Mouse (Mus musculus) spleen, adult 2 months (tissue): Measurements from ENCODE around the gene Ifnlr1. TPM values are rescaled to one million over a fixed set of nuclear protein-coding genes. Genes with fewer than 3 reads are reported as not detected.

Experiments used
- DNase-seq, 2 experiments: peaks; one replicate each; pipeline versions ENCODE4 v3.0.0 to v3.0.0-alpha.2; 2012 to 2021; ENCODE audit warnings: low spot score in 2 of 2, low read depth in 1 of 2
- H3K27ac ChIP-seq: fragments of 200-500 bp; 2 replicates; pipeline ENCODE4 v1.5.1; 2012; ENCODE audit warnings: low read length, inconsistent platforms; ENCODE audit not compliant: insufficient read depth
- H3K27me3 ChIP-seq: fragments of 200-500 bp; 2 replicates; pipeline ENCODE4 v1.6.1; 2012; ENCODE audit warnings: mild to moderate bottlenecking, moderate library complexity, low read length, inconsistent platforms; ENCODE audit not compliant: control insufficient read depth, insufficient read depth
- H3K36me3 ChIP-seq: fragments of 200-500 bp; 2 replicates; pipeline ENCODE4 v1.6.1; 2012; ENCODE audit warnings: mild to moderate bottlenecking, low read length, inconsistent platforms; ENCODE audit not compliant: control insufficient read depth, insufficient read depth
- H3K4me1 ChIP-seq: fragments of 200-500 bp; 2 replicates; pipeline ENCODE4 v1.6.1; 2011; ENCODE audit warnings: inconsistent platforms; ENCODE audit not compliant: control insufficient read depth, insufficient read depth, insufficient read length
- H3K4me3 ChIP-seq: fragments of 200-500 bp; 2 replicates; pipeline ENCODE4 v1.5.1; 2011; ENCODE audit warnings: mild to moderate bottlenecking, inconsistent platforms; ENCODE audit not compliant: insufficient read depth, insufficient read length; ENCODE audit errors: extremely low read depth
- CTCF ChIP-seq: fragments of 200-500 bp; IDR thresholded peaks from 2 replicates; pipeline ENCODE4 v1.5.1; 2011; ENCODE audit warnings: mild to moderate bottlenecking, inconsistent platforms; ENCODE audit not compliant: insufficient read depth, insufficient read length, insufficient replicate concordance; ENCODE audit errors: extremely low read depth
- POLR2A ChIP-seq: fragments of 200-500 bp; IDR thresholded peaks from 2 replicates; pipeline ENCODE4 v1.6.1; 2011; ENCODE audit warnings: low read depth, low read length, inconsistent platforms
- WGBS: fragments of 180-500 bp; shearing (Covaris S2); methylation state at CpG from one replicate; pipeline ENCODE4 v1.1.7; 2018; 5-methylcytosine and 5-hydroxymethylcytosine counted together
- polyA plus RNA-seq: library from polyadenylated mRNA; depleted of rRNA; stranded (reverse); fragments of >200 nt; gene quantifications from 2 replicates; pipeline ENCODE4 v1.2.3, GENCODE M21; 2012

Gene Ifnlr1
- polyA plus RNA-seq, 1 experiment, result 0.78 TPM

DNA sequence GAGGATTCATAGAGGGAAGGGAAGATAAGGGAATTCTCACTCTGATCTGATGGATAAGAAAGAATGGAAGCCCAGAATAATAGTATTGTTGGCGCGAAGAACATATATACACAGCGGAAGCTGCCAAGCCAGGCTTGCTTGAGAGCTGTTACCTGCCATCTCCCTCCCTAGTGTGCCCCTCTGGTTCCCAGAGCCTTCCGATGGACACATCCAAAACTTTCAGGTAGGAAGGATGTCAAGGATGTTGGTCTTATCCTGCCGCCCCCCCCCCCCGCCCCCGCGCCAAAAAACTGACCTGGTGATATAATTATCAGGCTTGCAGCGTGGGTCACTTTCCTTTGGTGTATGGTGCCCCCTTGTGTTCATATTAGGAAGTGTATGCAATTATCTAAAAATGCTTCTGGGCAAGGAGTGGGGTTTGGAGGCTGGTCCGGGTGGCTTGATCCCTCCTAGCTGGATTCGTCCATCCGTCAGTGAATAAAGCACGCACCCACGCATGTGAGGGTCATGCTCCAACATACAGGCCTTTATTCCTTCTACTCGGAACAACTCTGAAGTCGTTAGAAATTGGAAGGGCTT lies 18.7 kb upstream of the Ifnlr1 start:
- 12% methylated on average over 16 of the region's 16 CpGs for WGBS
- Histone ChIP-seq H3K27ac (no peak overlapping the region), H3K27me3 (no peaks in the 10 kb centered on the region), H3K36me3 (no peaks in the 10 kb centered on the region), H3K4me1 (peaks cover 8% of the 10 kb centered on the region; the same call in 1 of the 2 replicates), H3K4me3 (no peak overlapping the region)
- DNase-seq, result peak in 1 of 2 experiments; percentile 38
- TF ChIP-seq CTCF, result peak; percentile 45; the same call in 1 of the 2 replicates
- TF ChIP-seq POLR2A, result no peak

DNA sequence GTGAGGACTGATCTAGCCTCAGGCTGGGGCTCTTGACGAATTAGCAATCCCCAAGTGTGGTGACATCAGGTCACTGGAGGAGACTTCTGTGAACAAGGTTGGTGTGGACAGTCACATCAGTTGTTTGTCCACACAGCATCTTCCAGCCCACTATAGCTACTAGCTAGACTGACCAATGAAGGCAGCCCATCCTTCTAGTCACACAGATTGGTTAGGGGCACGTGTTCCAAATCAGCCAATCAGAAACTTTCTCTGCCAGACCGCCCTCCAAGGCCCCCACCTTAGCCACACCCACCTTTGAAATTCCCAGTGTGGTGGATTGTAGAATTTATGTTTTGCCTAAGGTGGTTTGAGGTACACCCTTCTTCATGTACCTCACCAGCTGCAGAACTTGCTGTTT lies 12.6 kb upstream of the Ifnlr1 start:
- Histone ChIP-seq H3K27ac (no peak overlapping the region), H3K4me3 (no peak overlapping the region), H3K27me3 (no peaks in the 10 kb centered on the region), H3K36me3 (no peaks in the 10 kb centered on the region), H3K4me1 (no peaks in the 10 kb centered on the region)
- WGBS, result 67% methylated on average over 3 of the region's 3 CpGs
- DNase-seq, result no peak
- TF ChIP-seq CTCF, result no peak
- TF ChIP-seq POLR2A, result no peak

DNA sequence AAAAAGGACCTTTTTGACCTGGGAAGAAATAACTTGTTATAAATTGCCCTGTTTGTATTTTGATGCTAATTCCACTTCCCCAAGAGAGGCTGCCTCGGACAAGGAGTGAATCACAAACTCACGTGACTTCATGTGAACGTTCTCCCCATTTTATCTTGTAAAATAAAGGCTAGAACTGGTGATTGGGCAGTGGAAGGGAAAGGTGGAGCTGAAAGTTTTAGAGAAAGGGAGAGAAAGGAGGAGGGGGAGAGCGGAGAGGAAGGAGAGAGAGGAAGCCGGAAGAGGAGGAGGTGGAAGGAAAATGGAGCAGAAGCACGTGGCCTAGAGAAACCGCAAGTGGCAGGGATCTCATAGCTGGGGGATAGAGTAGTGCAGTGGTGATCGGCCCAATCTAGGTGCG lies 11.1 kb upstream of the Ifnlr1 start:
- no peaks in the 10 kb centered on the region for H3K27me3 ChIP-seq
- no peaks in the 10 kb centered on the region for H3K4me1 ChIP-seq
- 49% methylated on average over 9 of the region's 9 CpGs for WGBS
- H3K4me3 ChIP-seq, result no peak overlapping the region
- TF ChIP-seq CTCF (no peak), POLR2A (no peak)
- H3K36me3 ChIP-seq, result no peaks in the 10 kb centered on the region
- DNase-seq, result no peak
- H3K27ac ChIP-seq, result no peak overlapping the region

DNA sequence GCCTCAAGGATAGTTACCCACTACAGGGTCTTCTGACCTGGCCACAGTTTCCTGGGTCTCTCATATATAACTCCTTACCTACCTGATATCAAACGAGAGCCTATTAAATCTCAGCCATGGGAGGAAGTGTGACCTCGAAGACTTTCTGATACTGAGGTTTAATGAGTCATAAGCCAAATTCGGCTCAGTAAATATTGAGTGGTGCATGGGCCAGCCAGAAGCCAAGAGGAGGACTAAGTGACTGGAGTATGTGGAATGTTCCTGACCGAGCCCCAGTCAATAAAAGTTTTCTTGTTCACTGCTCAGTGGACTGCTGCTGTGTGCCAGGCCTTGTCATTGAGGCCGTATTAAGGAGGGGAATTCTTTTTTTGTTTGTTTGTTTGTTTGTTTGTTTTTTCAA lies 9.6 kb upstream of the Ifnlr1 start:
- Histone ChIP-seq H3K27me3 (no peaks in the 10 kb centered on the region), H3K36me3 (no peaks in the 10 kb centered on the region), H3K4me3 (no peak overlapping the region), H3K4me1 (no peaks in the 10 kb centered on the region), H3K27ac (no peak overlapping the region)
- TF ChIP-seq CTCF (no peak), POLR2A (no peak)
- 52% methylated on average over 5 of the region's 5 CpGs for WGBS
- no peak for DNase-seq

DNA sequence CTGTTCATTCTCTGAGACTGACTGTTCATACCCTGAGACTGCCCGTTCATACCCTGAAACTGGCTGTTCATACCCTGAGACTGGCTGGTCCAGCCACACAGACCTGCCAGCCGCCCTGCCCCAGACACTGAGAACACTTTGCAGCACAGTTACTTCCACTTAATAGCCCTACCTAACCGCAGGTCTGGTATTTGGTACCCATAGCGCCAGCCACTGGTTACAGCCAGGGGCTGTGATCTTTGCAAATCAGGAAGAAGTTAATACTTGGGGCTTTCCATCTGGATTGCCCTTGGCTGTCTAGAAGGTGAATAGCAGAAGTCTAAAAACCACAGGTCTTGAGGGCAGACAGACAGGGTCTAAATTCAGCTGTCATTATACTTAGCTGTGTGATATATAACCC lies 6.8 kb upstream of the Ifnlr1 start:
- no peaks in the 10 kb centered on the region for H3K27me3 ChIP-seq
- no peak overlapping the region for H3K4me3 ChIP-seq
- TF ChIP-seq CTCF, result no peak
- TF ChIP-seq POLR2A, result no peak
- no peaks in the 10 kb centered on the region for H3K4me1 ChIP-seq
- H3K36me3 ChIP-seq, result no peaks in the 10 kb centered on the region
- no peak overlapping the region for H3K27ac ChIP-seq
- DNase-seq, result peak in 1 of 2 experiments; percentile 45
- 13% methylated on average over 4 of the region's 4 CpGs for WGBS

DNA sequence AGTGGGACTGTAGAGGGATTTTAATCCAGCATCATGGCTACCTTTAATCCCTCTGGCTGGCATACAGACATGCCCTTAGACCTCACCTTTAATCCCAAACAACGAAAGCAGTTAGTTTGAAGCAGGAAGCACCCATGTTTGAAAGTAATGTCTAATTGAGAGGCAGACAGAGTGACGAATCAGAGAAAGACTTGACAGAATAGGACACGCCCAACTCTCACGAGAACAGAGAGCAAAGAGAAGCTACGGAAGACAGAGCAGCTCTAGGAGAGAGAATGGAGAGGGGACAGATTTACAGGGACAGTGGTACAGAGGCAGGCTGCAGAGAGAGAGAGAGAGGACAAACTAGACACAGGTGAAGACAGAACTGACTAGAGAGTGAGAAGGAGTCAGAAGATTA lies 4.3 kb upstream of the Ifnlr1 start:
- no peak overlapping the region for H3K27ac ChIP-seq
- H3K36me3 ChIP-seq, result no peaks in the 10 kb centered on the region
- WGBS, result 86% methylated on average over 5 of the region's 5 CpGs
- H3K4me3 ChIP-seq, result no peak overlapping the region
- peaks cover 6% of the 10 kb centered on the region for H3K27me3 ChIP-seq
- no peak for DNase-seq
- peaks cover 5% of the 10 kb centered on the region; the same call in 1 of the 2 replicates for H3K4me1 ChIP-seq
- TF ChIP-seq CTCF, result no peak

DNA sequence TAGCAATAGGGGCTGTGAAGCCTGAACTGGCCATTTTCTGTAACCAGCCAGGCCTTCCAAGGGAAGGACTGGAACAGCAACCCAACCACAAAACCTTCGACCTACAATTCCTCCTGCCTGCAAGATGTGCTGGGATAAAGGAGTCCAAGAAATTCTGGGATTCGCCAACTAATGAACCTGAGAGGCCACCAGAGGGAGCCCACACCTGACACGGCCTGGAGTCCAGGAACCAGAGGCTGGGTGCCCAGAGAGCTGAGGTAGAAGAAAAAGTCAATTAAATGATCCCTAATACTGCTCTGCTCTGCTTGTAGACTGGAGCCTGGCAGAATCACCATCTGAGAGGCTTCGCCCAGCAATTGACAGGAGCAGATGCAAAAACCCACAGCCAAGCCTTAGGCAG lies 2.5 kb upstream of the Ifnlr1 start:
- H3K4me1 ChIP-seq, result peaks cover 5% of the 10 kb centered on the region; the same call in 1 of the 2 replicates
- no peaks in the 10 kb centered on the region for H3K36me3 ChIP-seq
- no peak overlapping the region for H3K27ac ChIP-seq
- WGBS, result 37% methylated on average over 4 of the region's 4 CpGs
- TF ChIP-seq CTCF, result no peak
- TF ChIP-seq POLR2A, result no peak
- no peak for DNase-seq
- H3K27me3 ChIP-seq, result peaks cover 7% of the 10 kb centered on the region
- no peak overlapping the region for H3K4me3 ChIP-seq
